Mouse (Mus musculus): ENCODE measurements around the gene Tcaf3. TPM values are rescaled to one million over a fixed set of nuclear protein-coding genes. Genes with fewer than 3 reads are reported as not detected.

Tcaf3 gene
- polyA plus RNA-seq (2015; fragmentation: Nextera tagmentation; extraction: Ambion mirVana): 0.06 TPM in 1 of 2 replicates, not detected in the other

DNA sequence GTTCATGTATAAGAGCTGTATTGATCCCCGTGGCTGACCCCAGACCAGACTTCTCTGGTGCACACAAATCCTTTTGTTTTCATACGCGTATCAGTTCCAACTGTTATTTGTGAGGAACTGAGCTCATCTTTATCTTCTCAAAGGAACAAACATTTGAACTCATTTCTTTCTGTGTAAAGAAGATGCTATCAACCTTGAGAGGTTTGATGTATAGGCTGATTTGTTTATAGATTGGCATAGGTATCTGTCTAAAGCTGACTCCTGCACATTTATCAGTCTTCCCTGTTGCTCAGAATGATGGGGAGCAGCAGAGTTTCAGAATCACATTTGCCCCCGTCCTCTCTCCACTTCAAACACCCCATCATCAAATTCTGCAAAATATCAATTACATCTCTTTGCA is at the start of gene Tcaf3:
Tcaf3 (minus strand) TSS at position 101 of the 400 bp plus-strand sequence.
- H3K9me3 ChIP-seq (replicated peaks): no peaks in the 10 kb centered on the region
- H3K9ac ChIP-seq: no peak within 1 kb of the TSS
- no peaks in the 10 kb centered on the region for H3K27me3 ChIP-seq
- WGBS: 72% methylated on average over 4 of the region's 4 CpGs
- no peak within 1 kb of the TSS for H3K27ac ChIP-seq
- ATAC-seq: no peak
- no peak within 1 kb of the TSS for H3K4me3 ChIP-seq
- no peak within 1 kb of the TSS for H3K4me2 ChIP-seq
- H3K36me3 ChIP-seq (ENCODE audit: poor library complexity, severe bottlenecking): no peaks in the 10 kb centered on the region
- peaks cover 7% of the 10 kb centered on the region; the same call in 1 of the 2 replicates for H3K4me1 ChIP-seq

DNA sequence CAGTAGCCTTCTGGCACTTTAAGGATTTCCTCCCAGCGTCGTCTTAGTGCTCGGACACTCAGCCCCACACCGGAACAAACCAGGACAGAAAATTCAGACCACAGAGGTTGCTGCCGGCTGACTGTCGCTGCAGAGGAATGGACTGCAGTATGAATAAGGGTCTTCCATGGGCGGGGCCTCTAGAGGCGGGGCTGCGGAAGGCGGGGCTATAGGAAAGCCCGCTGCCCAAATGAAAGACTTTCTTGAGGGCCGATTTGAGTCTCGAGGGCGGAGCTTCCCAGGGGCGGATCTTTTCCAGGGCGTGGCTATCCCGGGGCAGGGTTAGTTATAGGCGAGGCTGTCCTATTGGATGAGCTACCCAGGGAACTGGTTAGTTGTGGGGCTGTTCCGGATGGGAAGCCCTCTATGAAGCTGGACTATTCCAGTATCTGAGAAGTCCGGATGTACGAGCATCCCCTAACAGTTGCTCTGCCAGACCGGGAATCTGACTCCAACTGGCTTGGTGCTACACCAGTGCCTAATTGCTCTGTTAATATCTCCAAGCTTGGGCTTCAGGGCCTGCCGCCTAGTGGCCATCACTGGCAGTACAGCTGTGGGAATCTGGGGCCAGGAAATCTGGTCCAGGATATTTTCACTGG is 47.5 kb upstream of the Tcaf3 start, which contains the start of gene Tcaf2:
Tcaf2 (minus strand) TSS at position 343 of the 638 bp plus-strand sequence.
- no peaks in the 10 kb centered on the region for H3K9me3 ChIP-seq (replicated peaks)
- peak within 1 kb of the TSS; percentile 39 for H3K4me3 ChIP-seq
- ATAC-seq: peak; percentile 99
- no peaks in the 10 kb centered on the region for H3K27me3 ChIP-seq
- H3K36me3 ChIP-seq (ENCODE audit: poor library complexity, severe bottlenecking): no peaks in the 10 kb centered on the region
- no peak within 1 kb of the TSS for H3K27ac ChIP-seq
- no peak within 1 kb of the TSS for H3K9ac ChIP-seq
- no peaks in the 10 kb centered on the region for H3K4me1 ChIP-seq
- under 1% methylated on average over 23 of the region's 23 CpGs for WGBS
- peak within 1 kb of the TSS; percentile 60 for H3K4me2 ChIP-seq

DNA sequence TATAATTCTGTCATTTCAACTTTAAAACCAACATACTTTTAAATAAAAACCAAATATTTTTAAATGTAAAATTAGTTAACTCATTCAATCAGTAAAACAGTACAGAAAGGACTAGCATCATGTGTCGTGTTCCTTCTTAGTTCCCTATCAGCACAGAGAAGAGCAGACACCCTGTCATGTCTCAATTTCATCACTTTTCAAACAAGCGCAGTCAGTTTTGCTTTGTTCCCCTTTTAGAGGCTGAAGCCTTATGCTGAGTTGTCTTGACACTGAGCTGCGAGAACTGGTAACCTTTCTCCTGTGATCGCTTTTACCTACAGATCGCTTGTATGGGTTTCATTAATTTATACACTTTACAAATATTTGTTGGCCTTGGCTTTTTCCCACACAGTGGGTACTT is 36.9 kb upstream of the Tcaf3 start:
- H3K9me3 ChIP-seq (replicated peaks): no peaks in the 10 kb centered on the region
- H3K4me3 ChIP-seq: no peak overlapping the region
- H3K4me2 ChIP-seq: no peak overlapping the region
- no peak for ATAC-seq
- no peak overlapping the region for H3K9ac ChIP-seq
- WGBS: 87% methylated on average over 5 of the region's 5 CpGs
- no peaks in the 10 kb centered on the region for H3K27me3 ChIP-seq
- H3K4me1 ChIP-seq: no peaks in the 10 kb centered on the region
- H3K27ac ChIP-seq: no peak overlapping the region
- no peaks in the 10 kb centered on the region for H3K36me3 ChIP-seq (ENCODE audit: poor library complexity, severe bottlenecking)

DNA sequence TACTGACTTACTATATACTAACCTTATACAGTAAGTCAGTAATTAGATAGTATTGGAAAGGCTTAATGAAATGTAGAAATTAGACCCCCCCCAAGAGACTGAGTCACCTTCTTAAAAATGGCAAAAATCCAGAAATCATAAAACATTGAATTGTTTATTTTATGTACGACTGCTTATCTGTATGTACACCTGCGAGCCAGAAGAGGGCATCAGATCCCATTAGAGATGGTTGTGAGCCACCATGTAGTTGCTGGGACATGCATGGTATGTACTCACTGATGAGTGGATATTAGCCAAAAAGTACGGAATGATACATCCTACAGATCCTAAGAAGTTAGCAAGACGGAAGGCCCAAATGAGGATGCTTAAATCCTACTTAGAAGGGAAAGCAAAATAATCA is 33.9 kb upstream of the Tcaf3 start:
- 72% methylated on average over 4 of the region's 4 CpGs for WGBS
- Histone ChIP-seq H3K4me1 (no peaks in the 10 kb centered on the region), H3K9me3 (replicated peaks) (no peaks in the 10 kb centered on the region), H3K36me3 (ENCODE audit: poor library complexity, severe bottlenecking) (no peaks in the 10 kb centered on the region), H3K9ac (no peak overlapping the region), H3K4me3 (no peak overlapping the region), H3K4me2 (no peak overlapping the region), H3K27me3 (no peaks in the 10 kb centered on the region), H3K27ac (no peak overlapping the region)
- no peak for ATAC-seq

DNA sequence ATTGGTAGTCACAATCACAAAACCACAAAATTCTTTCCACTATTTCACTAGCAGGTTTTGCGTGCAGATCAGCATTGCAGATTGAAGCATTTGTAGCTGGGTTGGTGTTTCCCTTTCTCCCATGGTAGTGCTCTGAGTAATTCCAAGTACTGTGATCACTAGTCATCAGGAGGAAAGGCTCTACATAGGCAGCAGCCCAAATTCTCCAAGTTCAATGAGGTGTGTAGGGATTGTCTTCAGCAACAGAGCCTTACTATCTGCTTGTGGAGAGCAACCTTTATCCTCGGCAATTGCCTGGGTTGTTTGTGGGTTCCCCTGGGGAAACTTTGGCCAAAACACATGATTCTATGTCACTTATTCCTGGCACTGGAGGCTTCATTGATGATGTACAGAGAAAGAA is 19.4 kb upstream of the Tcaf3 start:
- H3K9me3 ChIP-seq (replicated peaks): no peaks in the 10 kb centered on the region
- no peaks in the 10 kb centered on the region for H3K27me3 ChIP-seq
- no peak overlapping the region for H3K4me2 ChIP-seq
- no peak overlapping the region for H3K27ac ChIP-seq
- H3K4me1 ChIP-seq: no peaks in the 10 kb centered on the region
- no peak for ATAC-seq
- H3K9ac ChIP-seq: no peak overlapping the region
- WGBS: 73% methylated on average over 2 of the region's 2 CpGs
- no peak overlapping the region for H3K4me3 ChIP-seq
- no peaks in the 10 kb centered on the region for H3K36me3 ChIP-seq (ENCODE audit: poor library complexity, severe bottlenecking)

DNA sequence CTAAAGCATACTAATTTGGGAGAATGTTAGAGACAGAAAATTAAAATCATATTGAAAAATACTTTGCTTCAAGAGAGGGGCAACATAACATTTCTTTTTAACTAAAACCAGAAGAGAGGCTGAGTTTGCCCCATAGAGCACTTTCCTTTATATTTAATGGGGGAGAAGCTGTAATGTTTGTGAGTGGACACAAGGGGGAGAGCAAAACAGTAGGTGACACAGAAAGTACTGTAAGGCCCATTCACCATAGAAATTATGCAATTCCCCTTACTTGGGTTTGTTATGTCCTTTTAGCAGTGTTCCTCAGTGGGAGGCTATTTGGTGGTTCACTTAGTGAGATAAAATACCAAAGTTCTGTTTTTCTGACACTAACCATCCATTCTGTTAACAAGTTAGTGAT is 14.7 kb upstream of the Tcaf3 start:
- Histone ChIP-seq H3K9me3 (replicated peaks) (no peaks in the 10 kb centered on the region), H3K4me1 (no peaks in the 10 kb centered on the region), H3K9ac (no peak overlapping the region), H3K27ac (no peak overlapping the region), H3K36me3 (ENCODE audit: poor library complexity, severe bottlenecking) (no peaks in the 10 kb centered on the region), H3K4me2 (no peak overlapping the region), H3K4me3 (no peak overlapping the region), H3K27me3 (no peaks in the 10 kb centered on the region)
- peak; percentile 58; the same call in 1 of the 2 replicates for ATAC-seq

DNA sequence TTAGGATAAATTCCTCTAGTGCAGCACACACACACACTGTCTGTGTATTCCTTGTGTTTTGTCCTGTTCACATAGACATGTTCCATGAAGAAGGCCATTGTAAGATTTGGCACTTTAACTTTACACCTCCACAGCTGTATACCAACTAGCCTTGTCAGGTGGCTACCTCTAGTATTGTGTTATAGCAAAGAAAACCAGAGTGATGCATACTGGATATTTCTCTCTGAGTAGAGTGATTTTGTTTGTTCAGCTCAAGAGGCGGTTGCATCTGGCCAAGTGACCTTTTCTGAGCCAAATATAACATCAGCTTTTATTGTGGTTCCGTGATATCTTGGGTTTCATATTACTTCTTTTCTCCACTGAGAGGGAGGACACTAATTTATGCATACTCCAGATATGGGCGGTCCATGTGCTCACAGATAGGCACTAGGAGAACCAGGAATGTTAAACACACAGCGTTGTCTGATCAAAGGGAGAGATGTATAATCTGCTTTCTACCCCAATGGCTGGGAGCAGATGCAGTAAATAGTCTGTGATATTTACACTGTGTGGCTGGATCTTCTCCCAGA is 13.5 kb upstream of the Tcaf3 start:
- Histone ChIP-seq H3K9ac (no peak overlapping the region), H3K27me3 (no peaks in the 10 kb centered on the region), H3K27ac (no peak overlapping the region), H3K36me3 (ENCODE audit: poor library complexity, severe bottlenecking) (no peaks in the 10 kb centered on the region), H3K4me2 (no peak overlapping the region), H3K4me3 (no peak overlapping the region), H3K9me3 (replicated peaks) (no peaks in the 10 kb centered on the region), H3K4me1 (no peaks in the 10 kb centered on the region)
- no peak for ATAC-seq
- WGBS: 80% methylated on average over 4 of the region's 4 CpGs

DNA sequence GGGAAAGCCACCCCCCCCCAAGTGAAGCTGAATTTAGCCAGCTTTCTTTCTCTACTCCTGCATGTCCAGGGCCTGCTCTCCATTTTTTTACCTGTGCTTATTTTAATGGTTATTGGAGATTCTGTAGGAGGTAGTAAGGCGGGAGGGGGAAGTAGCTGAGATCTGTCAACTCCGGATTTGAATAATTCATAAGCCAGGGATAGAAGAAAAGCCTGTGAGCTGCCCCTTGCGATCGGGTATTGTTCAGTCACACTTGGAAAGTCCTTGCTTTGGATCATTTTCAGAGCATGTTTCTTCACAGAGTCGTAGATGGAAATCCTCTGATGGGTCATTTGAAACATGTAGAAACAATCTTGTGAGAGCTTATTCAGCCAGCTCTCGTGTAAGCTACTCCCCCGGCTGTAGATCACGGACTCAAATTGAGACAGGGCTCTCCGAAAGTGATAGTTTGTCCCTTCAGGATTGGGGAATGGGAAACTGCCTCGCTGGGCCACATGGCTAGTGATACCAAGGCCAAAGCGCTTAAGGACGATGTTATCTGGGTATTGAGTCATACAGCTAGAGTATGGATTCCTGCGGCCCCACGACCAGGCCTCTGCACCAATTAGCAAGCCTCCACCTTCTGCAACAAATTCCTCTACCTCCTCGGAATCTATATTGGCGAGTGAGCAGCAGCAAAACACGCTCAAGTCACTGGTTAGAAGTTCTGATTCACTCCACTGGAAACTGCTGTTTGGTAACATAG is 4.2 kb downstream of the Tcaf3 start:
- Histone ChIP-seq H3K4me3 (no peak overlapping the region), H3K9ac (no peak overlapping the region), H3K4me2 (no peak overlapping the region), H3K4me1 (peaks cover 7% of the 10 kb centered on the region; the same call in 1 of the 2 replicates), H3K27ac (no peak overlapping the region), H3K27me3 (no peaks in the 10 kb centered on the region), H3K36me3 (ENCODE audit: poor library complexity, severe bottlenecking) (no peaks in the 10 kb centered on the region), H3K9me3 (replicated peaks) (no peaks in the 10 kb centered on the region)
- WGBS: 65% methylated on average over 17 of the region's 17 CpGs
- ATAC-seq: no peak; the same call in 1 of the 2 replicates

DNA sequence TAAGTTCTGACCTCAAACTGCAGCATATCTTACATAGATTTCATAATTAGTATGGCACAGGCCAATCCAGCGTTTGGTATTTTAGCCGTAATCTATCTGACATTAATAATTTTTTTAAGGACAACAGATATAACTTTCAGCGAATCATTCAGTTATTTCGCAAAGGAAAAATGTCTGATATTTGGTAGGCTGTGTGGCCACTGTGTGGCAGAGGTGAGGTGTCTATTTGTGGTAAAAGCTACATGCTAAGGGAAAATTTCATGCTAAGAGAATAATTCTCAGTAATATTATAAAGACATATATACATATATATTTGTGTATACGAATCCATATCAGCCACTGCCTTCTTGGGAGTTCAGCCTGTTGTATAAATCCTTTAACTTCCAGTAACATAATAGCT is 10.9 kb downstream of the Tcaf3 start:
- no peak for ATAC-seq
- H3K36me3 ChIP-seq (ENCODE audit: poor library complexity, severe bottlenecking): no peaks in the 10 kb centered on the region
- H3K27me3 ChIP-seq: no peaks in the 10 kb centered on the region
- H3K4me2 ChIP-seq: no peak overlapping the region
- no peaks in the 10 kb centered on the region for H3K4me1 ChIP-seq
- H3K9me3 ChIP-seq (replicated peaks): no peaks in the 10 kb centered on the region
- no peak overlapping the region for H3K9ac ChIP-seq
- no peak overlapping the region for H3K27ac ChIP-seq
- H3K4me3 ChIP-seq: no peak overlapping the region
- WGBS: 92% methylated on average over 5 of the region's 5 CpGs

DNA sequence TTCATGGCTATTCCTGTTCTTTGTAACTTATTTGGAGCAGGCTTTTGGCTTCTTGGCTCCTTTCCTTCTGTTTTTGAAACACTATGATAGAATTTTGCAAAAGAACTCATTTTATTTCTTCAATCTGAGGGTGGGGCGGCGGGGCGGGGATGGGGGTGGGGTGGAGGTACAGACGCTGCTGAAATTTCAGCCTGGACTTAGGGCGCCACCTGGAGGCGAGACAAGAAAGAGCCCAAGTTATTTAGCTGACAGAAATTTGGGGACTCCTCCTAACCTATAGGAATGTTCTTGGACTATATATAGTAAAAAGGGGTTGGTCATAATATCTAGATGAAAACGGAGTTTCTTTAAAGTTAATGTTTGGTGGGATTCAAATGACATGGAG is 14.0 kb downstream of the Tcaf3 start:
- peak overlapping the region; percentile 5; the same call in 1 of the 2 replicates for H3K4me2 ChIP-seq
- no peak overlapping the region for H3K9ac ChIP-seq
- 0 out of 2 replicates have a peak, but pooled peaks have one; percentile 21 for ATAC-seq
- H3K9me3 ChIP-seq (replicated peaks): no peaks in the 10 kb centered on the region
- no peaks in the 10 kb centered on the region for H3K27me3 ChIP-seq
- H3K4me3 ChIP-seq: no peak overlapping the region
- H3K27ac ChIP-seq: no peak overlapping the region
- no peaks in the 10 kb centered on the region for H3K36me3 ChIP-seq (ENCODE audit: poor library complexity, severe bottlenecking)
- H3K4me1 ChIP-seq: no peaks in the 10 kb centered on the region
- WGBS: 2% methylated on average over 7 of the region's 7 CpGs

DNA sequence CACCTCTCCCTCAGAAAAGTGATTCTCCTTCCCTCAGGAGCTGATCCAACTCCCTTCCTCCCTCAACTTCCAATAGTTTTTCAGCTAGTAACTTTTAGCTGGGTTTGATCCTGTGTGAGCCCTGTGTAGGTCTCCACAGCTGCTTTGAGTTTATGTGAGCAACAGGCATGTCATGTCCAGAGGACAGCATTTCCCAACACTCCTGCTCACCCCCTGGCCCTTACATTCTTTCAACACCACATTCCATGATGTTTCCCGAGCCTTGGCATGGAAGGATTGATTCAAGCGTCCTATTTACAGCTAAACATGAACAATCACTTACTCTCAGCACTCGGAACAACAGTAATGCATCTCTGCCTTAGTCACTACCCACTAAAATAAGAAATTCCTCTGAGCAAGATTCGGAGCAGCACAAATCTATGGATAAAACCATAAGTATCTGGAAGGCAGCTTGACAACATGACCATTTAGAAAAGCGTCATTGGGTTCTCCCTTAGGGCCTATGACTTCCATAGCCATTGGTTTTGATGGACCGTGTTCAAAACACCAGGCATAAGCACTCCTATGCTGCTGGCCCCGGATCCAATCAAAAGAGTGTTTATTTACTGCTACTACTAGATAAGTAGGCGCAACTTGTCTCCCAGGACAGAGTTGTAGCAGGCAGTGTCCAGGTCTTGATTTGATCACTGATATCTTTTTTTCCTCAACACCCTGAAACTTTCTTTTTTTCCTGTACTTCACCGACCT is 14.6 kb downstream of the Tcaf3 start:
- Histone ChIP-seq H3K4me2 (peak overlapping the region; percentile 5; the same call in 1 of the 2 replicates), H3K27me3 (no peaks in the 10 kb centered on the region), H3K4me3 (no peak overlapping the region), H3K4me1 (no peaks in the 10 kb centered on the region), H3K9me3 (replicated peaks) (no peaks in the 10 kb centered on the region), H3K9ac (no peak overlapping the region), H3K27ac (no peak overlapping the region), H3K36me3 (ENCODE audit: poor library complexity, severe bottlenecking) (no peaks in the 10 kb centered on the region)
- ATAC-seq: no peak
- WGBS: 62% methylated on average over 9 of the region's 9 CpGs

DNA sequence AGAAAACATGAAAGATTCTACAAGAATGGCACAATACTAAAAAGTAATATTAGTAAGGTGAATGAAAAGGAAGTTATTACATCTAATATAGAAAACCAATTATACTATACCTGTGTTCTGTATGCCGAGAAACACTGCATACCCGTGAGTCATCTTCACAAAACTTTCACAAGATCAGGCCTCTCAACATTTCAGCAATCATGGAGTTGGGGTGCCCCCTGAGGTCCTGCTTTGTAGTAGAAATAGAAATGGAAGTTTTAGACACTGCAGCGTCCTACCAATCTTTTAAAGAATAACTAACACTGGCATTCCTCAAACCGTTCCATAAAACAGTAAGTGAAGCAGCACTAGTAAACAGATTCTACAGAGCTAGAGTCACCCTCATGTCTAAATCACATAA is 18.8 kb downstream of the Tcaf3 start:
- no peaks in the 10 kb centered on the region for H3K27me3 ChIP-seq
- WGBS: 85% methylated on average over 4 of the region's 4 CpGs
- H3K9ac ChIP-seq: no peak overlapping the region
- H3K27ac ChIP-seq: no peak overlapping the region
- H3K4me1 ChIP-seq: no peaks in the 10 kb centered on the region
- no peak overlapping the region for H3K4me3 ChIP-seq
- no peaks in the 10 kb centered on the region for H3K9me3 ChIP-seq (replicated peaks)
- ATAC-seq: no peak
- no peaks in the 10 kb centered on the region for H3K36me3 ChIP-seq (ENCODE audit: poor library complexity, severe bottlenecking)
- H3K4me2 ChIP-seq: no peak overlapping the region

All from forebrain, embryonic 13.5 days (tissue).